Mouse (Mus musculus): ENCODE results near the gene Lsg1. TPM values are rescaled to one million over a fixed set of nuclear protein-coding genes. Genes with fewer than 3 reads are reported as not detected.
A peak's percentile ranks its signal among the peaks of the same experiment; 100 is the strongest.

Lsg1 gene
- polyA plus RNA-seq (2014; fragmentation: Nextera tagmentation; extraction: Ambion mirVana): 81.0 and 82.2 TPM in 2 replicates

- H3K27ac ChIP-seq (ENCODE audit: low read depth, low read length): peak within 1 kb of the TSS; percentile 23
- ATAC-seq (replicated peaks; ENCODE audit: low FRiP score): peak; percentile 94
- 0 out of 2 replicates have a peak, but pooled peaks cover 3% of the 10 kb centered on the region for H3K4me1 ChIP-seq (replicated peaks; ENCODE audit: control insufficient read depth, insufficient read depth, low read length)
- WGBS: 4% methylated on average over 35 of the region's 35 CpGs
- H3K27me3 ChIP-seq (replicated peaks; ENCODE audit: control insufficient read depth, insufficient read depth, low read length): no peaks in the 10 kb centered on the region
- no peaks in the 10 kb centered on the region for H3K9me3 ChIP-seq (ENCODE audit: control insufficient read depth, low read length)
- DNase-seq (ENCODE audit: low spot score): peak; percentile 83
- peaks cover 14% of the 10 kb centered on the region for H3K36me3 ChIP-seq (ENCODE audit: control insufficient read depth, insufficient read depth, low read length)
- peak within 1 kb of the TSS; percentile 91 for H3K4me3 ChIP-seq (ENCODE audit: low read depth, low read length)
- H3K9ac ChIP-seq (ENCODE audit: low read depth, low read length): peak within 1 kb of the TSS; percentile 85
- H3K4me2 ChIP-seq: peak within 1 kb of the TSS; percentile 77
Measured at GRCm38 (mm10) chr16:30587494-30588327, at the start of gene Lsg1. TSS of gene Lsg1 (minus strand) at chr16:30587592.

GRCm38 (mm10) chr16:30633906-30634746 is 46.7 kb upstream of the Lsg1 start:
- H3K4me1 ChIP-seq (replicated peaks; ENCODE audit: control insufficient read depth, insufficient read depth, low read length): no peaks in the 10 kb centered on the region
- H3K27ac ChIP-seq (ENCODE audit: low read depth, low read length): no peak overlapping the region
- no peak overlapping the region for H3K9ac ChIP-seq (ENCODE audit: low read depth, low read length)
- H3K9me3 ChIP-seq (ENCODE audit: control insufficient read depth, low read length): no peaks in the 10 kb centered on the region
- no peak overlapping the region for H3K4me3 ChIP-seq (ENCODE audit: low read depth, low read length)
- H3K36me3 ChIP-seq (ENCODE audit: control insufficient read depth, insufficient read depth, low read length): no peaks in the 10 kb centered on the region
- ATAC-seq (replicated peaks; ENCODE audit: low FRiP score) (no peak), DNase-seq (ENCODE audit: low spot score) (no peak)
- no peak overlapping the region for H3K4me2 ChIP-seq
- 68% methylated on average over 8 of the region's 8 CpGs for WGBS
- no peaks in the 10 kb centered on the region for H3K27me3 ChIP-seq (replicated peaks; ENCODE audit: control insufficient read depth, insufficient read depth, low read length)

- H3K4me2 ChIP-seq: no peak overlapping the region
Measured at GRCm38 (mm10) chr16:30629509-30629908, 42.1 kb upstream of the Lsg1 start.

GRCm38 (mm10) chr16:30628401-30628800 is 41.0 kb upstream of the Lsg1 start:
- H3K4me2 ChIP-seq: no peak overlapping the region
- no peak overlapping the region for H3K4me3 ChIP-seq (ENCODE audit: low read depth, low read length)
- no peaks in the 10 kb centered on the region for H3K4me1 ChIP-seq (replicated peaks; ENCODE audit: control insufficient read depth, insufficient read depth, low read length)
- ATAC-seq (replicated peaks; ENCODE audit: low FRiP score): no peak
- no peaks in the 10 kb centered on the region for H3K27me3 ChIP-seq (replicated peaks; ENCODE audit: control insufficient read depth, insufficient read depth, low read length)
- no peaks in the 10 kb centered on the region for H3K36me3 ChIP-seq (ENCODE audit: control insufficient read depth, insufficient read depth, low read length)
- H3K9ac ChIP-seq (ENCODE audit: low read depth, low read length): no peak overlapping the region
- no peak for DNase-seq (ENCODE audit: low spot score)
- H3K27ac ChIP-seq (ENCODE audit: low read depth, low read length): no peak overlapping the region
- no peaks in the 10 kb centered on the region for H3K9me3 ChIP-seq (ENCODE audit: control insufficient read depth, low read length)
- 72% methylated on average over 6 of the region's 6 CpGs for WGBS

More at GRCm38 (mm10) chr16:30629509-30629908, 42.1 kb upstream of the Lsg1 start:
- Histone ChIP-seq H3K9ac (ENCODE audit: low read depth, low read length) (no peak overlapping the region), H3K4me1 (replicated peaks; ENCODE audit: control insufficient read depth, insufficient read depth, low read length) (no peaks in the 10 kb centered on the region), H3K27me3 (replicated peaks; ENCODE audit: control insufficient read depth, insufficient read depth, low read length) (no peaks in the 10 kb centered on the region), H3K36me3 (ENCODE audit: control insufficient read depth, insufficient read depth, low read length) (no peaks in the 10 kb centered on the region), H3K9me3 (ENCODE audit: control insufficient read depth, low read length) (no peaks in the 10 kb centered on the region), H3K4me3 (ENCODE audit: low read depth, low read length) (no peak overlapping the region), H3K27ac (ENCODE audit: low read depth, low read length) (no peak overlapping the region)
- DNase-seq (ENCODE audit: low spot score) (no peak), ATAC-seq (replicated peaks; ENCODE audit: low FRiP score) (no peak)
- WGBS: 83% methylated on average over 5 of the region's 5 CpGs

GRCm38 (mm10) chr16:30627586-30628337 is 40.4 kb upstream of the Lsg1 start:
- Histone ChIP-seq H3K4me3 (ENCODE audit: low read depth, low read length) (no peak overlapping the region), H3K9me3 (ENCODE audit: control insufficient read depth, low read length) (no peaks in the 10 kb centered on the region), H3K4me2 (no peak overlapping the region), H3K4me1 (replicated peaks; ENCODE audit: control insufficient read depth, insufficient read depth, low read length) (no peaks in the 10 kb centered on the region), H3K9ac (ENCODE audit: low read depth, low read length) (no peak overlapping the region), H3K27ac (ENCODE audit: low read depth, low read length) (no peak overlapping the region), H3K27me3 (replicated peaks; ENCODE audit: control insufficient read depth, insufficient read depth, low read length) (no peaks in the 10 kb centered on the region), H3K36me3 (ENCODE audit: control insufficient read depth, insufficient read depth, low read length) (no peaks in the 10 kb centered on the region)
- ATAC-seq (replicated peaks; ENCODE audit: low FRiP score): no peak
- no peak for DNase-seq (ENCODE audit: low spot score)
- 57% methylated on average over 11 of the region's 11 CpGs for WGBS

- DNase-seq (ENCODE audit: low spot score) (no peak), ATAC-seq (replicated peaks; ENCODE audit: low FRiP score) (no peak)
- Histone ChIP-seq H3K9ac (ENCODE audit: low read depth, low read length) (no peak overlapping the region), H3K27me3 (replicated peaks; ENCODE audit: control insufficient read depth, insufficient read depth, low read length) (no peaks in the 10 kb centered on the region), H3K27ac (ENCODE audit: low read depth, low read length) (no peak overlapping the region), H3K4me3 (ENCODE audit: low read depth, low read length) (no peak overlapping the region), H3K4me2 (no peak overlapping the region), H3K4me1 (replicated peaks; ENCODE audit: control insufficient read depth, insufficient read depth, low read length) (no peaks in the 10 kb centered on the region), H3K36me3 (ENCODE audit: control insufficient read depth, insufficient read depth, low read length) (no peaks in the 10 kb centered on the region), H3K9me3 (ENCODE audit: control insufficient read depth, low read length) (no peaks in the 10 kb centered on the region)
- 60% methylated on average over 2 of the region's 2 CpGs for WGBS
Measured at GRCm38 (mm10) chr16:30624640-30625039, 37.2 kb upstream of the Lsg1 start.

- DNase-seq (ENCODE audit: low spot score) (no peak), ATAC-seq (replicated peaks; ENCODE audit: low FRiP score) (no peak)
- H3K9ac ChIP-seq (ENCODE audit: low read depth, low read length): no peak overlapping the region
- no peak overlapping the region for H3K4me2 ChIP-seq
- no peaks in the 10 kb centered on the region for H3K36me3 ChIP-seq (ENCODE audit: control insufficient read depth, insufficient read depth, low read length)
- H3K27me3 ChIP-seq (replicated peaks; ENCODE audit: control insufficient read depth, insufficient read depth, low read length): no peaks in the 10 kb centered on the region
- H3K9me3 ChIP-seq (ENCODE audit: control insufficient read depth, low read length): no peaks in the 10 kb centered on the region
- H3K4me1 ChIP-seq (replicated peaks; ENCODE audit: control insufficient read depth, insufficient read depth, low read length): no peaks in the 10 kb centered on the region
- H3K4me3 ChIP-seq (ENCODE audit: low read depth, low read length): no peak overlapping the region
- WGBS: 60% methylated on average over 7 of the region's 7 CpGs
- no peak overlapping the region for H3K27ac ChIP-seq (ENCODE audit: low read depth, low read length)
Measured at GRCm38 (mm10) chr16:30623645-30624044, 36.3 kb upstream of the Lsg1 start.

- H3K9ac ChIP-seq (ENCODE audit: low read depth, low read length): no peak overlapping the region
- WGBS: 80% methylated on average over 3 of the region's 3 CpGs
Measured at GRCm38 (mm10) chr16:30616281-30616680, 28.9 kb upstream of the Lsg1 start.

More at GRCm38 (mm10) chr16:30616281-30616680, 28.9 kb upstream of the Lsg1 start:
- DNase-seq (ENCODE audit: low spot score) (no peak), ATAC-seq (replicated peaks; ENCODE audit: low FRiP score) (no peak)
- Histone ChIP-seq H3K4me2 (no peak overlapping the region), H3K9me3 (ENCODE audit: control insufficient read depth, low read length) (no peaks in the 10 kb centered on the region), H3K4me1 (replicated peaks; ENCODE audit: control insufficient read depth, insufficient read depth, low read length) (no peaks in the 10 kb centered on the region), H3K36me3 (ENCODE audit: control insufficient read depth, insufficient read depth, low read length) (no peaks in the 10 kb centered on the region), H3K27me3 (replicated peaks; ENCODE audit: control insufficient read depth, insufficient read depth, low read length) (no peaks in the 10 kb centered on the region), H3K27ac (ENCODE audit: low read depth, low read length) (no peak overlapping the region), H3K4me3 (ENCODE audit: low read depth, low read length) (no peak overlapping the region)
